Mouse (Mus musculus): Measurements from ENCODE around the gene Tnfsf11. TPM values are rescaled to one million over a fixed set of nuclear protein-coding genes. Genes with fewer than 3 reads are reported as not detected.

Tnfsf11 gene
- total RNA-seq, 1 experiment, result 2.9 TPM

DNA sequence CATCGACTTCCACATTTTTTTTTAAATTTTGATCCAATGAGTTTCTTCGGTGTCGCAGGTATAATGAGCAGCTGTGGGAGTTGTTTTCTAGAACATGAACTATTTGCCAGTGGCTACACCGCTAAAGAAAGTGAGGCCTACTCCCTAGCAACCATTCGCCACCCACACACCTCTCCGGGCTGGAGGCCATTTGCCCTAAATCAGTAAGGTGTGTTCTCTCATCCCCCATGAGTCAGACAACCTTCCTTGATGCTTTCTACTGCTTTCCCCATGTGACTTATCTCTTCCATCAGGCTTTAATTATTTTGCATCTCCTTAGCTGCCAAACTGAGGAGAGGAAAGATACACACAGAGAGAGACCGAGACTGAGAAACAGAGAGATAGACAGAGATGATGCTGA is 43.7 kb upstream of the Tnfsf11 start:
- DNase-seq (ENCODE audit: low read depth, low spot score), result no peak
- no peaks in the 10 kb centered on the region for H3K9me3 ChIP-seq (ENCODE audit: control insufficient read depth, insufficient read depth, low read depth, low read length)
- in situ Hi-C loops (cut with MboI; ENCODE audit: low sequenced_read_pairs in 2 of 2, unreplicated experiment in 2 of 2), result no loop called here
- TF ChIP-seq ZNF384 (IDR thresholded peaks at IDR 0.05; ENCODE audit: low read depth, low read length) (no peak), ZC3H11A (IDR thresholded peaks at IDR 0.05; ENCODE audit: borderline replicate concordance, low read depth, low read length) (no peak), HCFC1 (IDR thresholded peaks at IDR 0.05; ENCODE audit: borderline replicate concordance, insufficient read depth, low read length) (no peak), MAFK (IDR thresholded peaks at IDR 0.05; ENCODE audit: insufficient read depth, low read depth, low read length) (no peak), CHD2 (IDR thresholded peaks at IDR 0.05; ENCODE audit: low read depth, low read length) (no peak)
- no peak overlapping the region for H3K4me3 ChIP-seq (ENCODE audit: insufficient read depth in 1 of 2, low read depth in 1 of 2, low read length in 2 of 2, poor library complexity in 1 of 2, severe bottlenecking in 1 of 2)
- H3K27ac ChIP-seq (ENCODE audit: insufficient read depth, low read depth, low read length, poor library complexity, severe bottlenecking), result no peak overlapping the region
- H3K36me3 ChIP-seq (ENCODE audit: control insufficient read depth, insufficient read depth, low read length, poor library complexity, severe bottlenecking), result no peaks in the 10 kb centered on the region
- H3K9ac ChIP-seq (ENCODE audit: insufficient read depth, low read depth, low read length, poor library complexity, severe bottlenecking), result no peak overlapping the region
- H3K4me1 ChIP-seq (ENCODE audit: control insufficient read depth in 2 of 2, insufficient read depth in 2 of 2, low read length in 2 of 2, poor library complexity in 1 of 2), result no peaks in the 10 kb centered on the region

DNA sequence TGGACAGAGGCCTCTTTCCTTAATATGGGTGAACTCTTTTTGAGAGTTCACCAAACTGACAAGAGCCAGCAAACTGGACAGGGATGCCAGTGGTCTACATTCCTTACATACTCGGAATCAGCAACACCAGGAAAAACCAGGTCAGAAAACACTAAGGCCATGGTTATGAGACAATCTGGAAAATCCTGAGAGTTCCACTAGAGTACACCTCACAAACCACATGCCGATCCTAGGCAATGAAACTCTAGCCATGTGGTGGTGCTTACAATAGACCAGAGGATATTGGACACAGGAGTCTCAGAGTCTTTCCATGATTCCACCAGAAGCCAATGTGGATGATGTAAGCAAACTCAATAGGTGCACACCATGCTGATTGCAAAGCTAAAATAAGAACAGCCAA is 39.9 kb upstream of the Tnfsf11 start:
- no peak overlapping the region for H3K9ac ChIP-seq (ENCODE audit: insufficient read depth, low read depth, low read length, poor library complexity, severe bottlenecking)
- H3K4me3 ChIP-seq (ENCODE audit: insufficient read depth in 1 of 2, low read depth in 1 of 2, low read length in 2 of 2, poor library complexity in 1 of 2, severe bottlenecking in 1 of 2), result no peak overlapping the region
- no peak overlapping the region for H3K27ac ChIP-seq (ENCODE audit: insufficient read depth, low read depth, low read length, poor library complexity, severe bottlenecking)
- TF ChIP-seq ZNF384 (IDR thresholded peaks at IDR 0.05; ENCODE audit: low read depth, low read length) (no peak), ZC3H11A (IDR thresholded peaks at IDR 0.05; ENCODE audit: borderline replicate concordance, low read depth, low read length) (no peak), MAFK (IDR thresholded peaks at IDR 0.05; ENCODE audit: insufficient read depth, low read depth, low read length) (no peak), CHD2 (IDR thresholded peaks at IDR 0.05; ENCODE audit: low read depth, low read length) (no peak), HCFC1 (IDR thresholded peaks at IDR 0.05; ENCODE audit: borderline replicate concordance, insufficient read depth, low read length) (no peak)
- DNase-seq (ENCODE audit: low read depth, low spot score), result no peak
- H3K4me1 ChIP-seq (ENCODE audit: control insufficient read depth in 2 of 2, insufficient read depth in 2 of 2, low read length in 2 of 2, poor library complexity in 1 of 2), result no peaks in the 10 kb centered on the region
- in situ Hi-C loops (cut with MboI; ENCODE audit: low sequenced_read_pairs in 2 of 2, unreplicated experiment in 2 of 2), result no loop called here
- H3K9me3 ChIP-seq (ENCODE audit: control insufficient read depth, insufficient read depth, low read depth, low read length), result no peaks in the 10 kb centered on the region
- H3K36me3 ChIP-seq (ENCODE audit: control insufficient read depth, insufficient read depth, low read length, poor library complexity, severe bottlenecking), result no peaks in the 10 kb centered on the region

DNA sequence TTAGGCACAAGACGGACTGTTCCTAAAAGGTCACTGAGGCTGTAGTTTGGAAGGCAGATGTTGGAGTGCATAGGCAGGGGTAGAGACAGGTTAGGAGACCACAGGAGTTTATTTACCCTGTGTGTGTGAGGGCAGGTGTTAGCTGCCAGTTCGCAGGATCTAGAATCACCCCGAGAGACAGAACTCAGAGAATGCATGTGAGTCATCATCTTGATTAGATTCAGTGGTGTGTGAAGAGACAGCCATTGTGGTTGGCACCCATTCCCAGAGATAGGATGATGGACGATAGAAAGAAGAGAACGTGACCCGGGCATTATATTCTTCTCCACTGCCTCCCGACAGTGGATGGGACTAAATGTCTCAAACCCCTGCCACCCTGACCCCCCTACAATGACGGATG is 35.2 kb upstream of the Tnfsf11 start:
- H3K27ac ChIP-seq (ENCODE audit: insufficient read depth, low read depth, low read length, poor library complexity, severe bottlenecking), result no peak overlapping the region
- no peaks in the 10 kb centered on the region for H3K9me3 ChIP-seq (ENCODE audit: control insufficient read depth, insufficient read depth, low read depth, low read length)
- DNase-seq (ENCODE audit: low read depth, low spot score), result no peak
- H3K4me3 ChIP-seq (ENCODE audit: insufficient read depth in 1 of 2, low read depth in 1 of 2, low read length in 2 of 2, poor library complexity in 1 of 2, severe bottlenecking in 1 of 2), result no peak overlapping the region
- H3K4me1 ChIP-seq (ENCODE audit: control insufficient read depth in 2 of 2, insufficient read depth in 2 of 2, low read length in 2 of 2, poor library complexity in 1 of 2), result no peaks in the 10 kb centered on the region
- no peaks in the 10 kb centered on the region for H3K36me3 ChIP-seq (ENCODE audit: control insufficient read depth, insufficient read depth, low read length, poor library complexity, severe bottlenecking)
- no peak overlapping the region for H3K9ac ChIP-seq (ENCODE audit: insufficient read depth, low read depth, low read length, poor library complexity, severe bottlenecking)
- TF ChIP-seq ZNF384 (IDR thresholded peaks at IDR 0.05; ENCODE audit: low read depth, low read length) (no peak), HCFC1 (IDR thresholded peaks at IDR 0.05; ENCODE audit: borderline replicate concordance, insufficient read depth, low read length) (no peak), CHD2 (IDR thresholded peaks at IDR 0.05; ENCODE audit: low read depth, low read length) (no peak), ZC3H11A (IDR thresholded peaks at IDR 0.05; ENCODE audit: borderline replicate concordance, low read depth, low read length) (no peak), MAFK (IDR thresholded peaks at IDR 0.05; ENCODE audit: insufficient read depth, low read depth, low read length) (no peak)
- in situ Hi-C loops (cut with MboI; ENCODE audit: low sequenced_read_pairs in 2 of 2, unreplicated experiment in 2 of 2), result no loop called here

DNA sequence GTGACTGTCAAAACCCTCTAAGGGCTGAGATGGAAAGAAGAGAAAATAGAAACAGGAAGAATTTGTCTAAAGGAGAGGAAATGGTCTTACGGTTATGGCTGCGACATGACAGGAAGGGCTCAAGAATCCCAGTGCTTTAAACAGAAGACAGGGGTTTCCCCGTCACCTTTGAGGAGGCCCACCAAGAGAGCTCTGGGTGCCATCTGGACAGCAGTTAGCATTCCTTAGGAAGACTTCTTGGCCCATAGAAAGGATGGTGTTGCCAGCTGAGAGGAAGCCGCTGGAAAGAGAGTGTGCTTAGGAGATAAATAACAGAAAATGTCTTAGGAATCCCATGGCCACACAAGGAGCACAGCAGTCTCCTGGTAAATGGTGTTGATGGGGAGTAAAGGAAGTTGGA is 34.3 kb upstream of the Tnfsf11 start:
- TF ChIP-seq ZC3H11A (IDR thresholded peaks at IDR 0.05; ENCODE audit: borderline replicate concordance, low read depth, low read length), result no peak
- no peak for TF ChIP-seq CHD2 (IDR thresholded peaks at IDR 0.05; ENCODE audit: low read depth, low read length)
- no peak for TF ChIP-seq MAFK (IDR thresholded peaks at IDR 0.05; ENCODE audit: insufficient read depth, low read depth, low read length)
- no peaks in the 10 kb centered on the region for H3K36me3 ChIP-seq (ENCODE audit: control insufficient read depth, insufficient read depth, low read length, poor library complexity, severe bottlenecking)
- no peaks in the 10 kb centered on the region for H3K4me1 ChIP-seq (ENCODE audit: control insufficient read depth in 2 of 2, insufficient read depth in 2 of 2, low read length in 2 of 2, poor library complexity in 1 of 2)
- no peaks in the 10 kb centered on the region for H3K9me3 ChIP-seq (ENCODE audit: control insufficient read depth, insufficient read depth, low read depth, low read length)
- no peak overlapping the region for H3K9ac ChIP-seq (ENCODE audit: insufficient read depth, low read depth, low read length, poor library complexity, severe bottlenecking)
- DNase-seq (ENCODE audit: low read depth, low spot score), result no peak
- in situ Hi-C loops (cut with MboI; ENCODE audit: low sequenced_read_pairs in 2 of 2, unreplicated experiment in 2 of 2), result no loop called here
- no peak overlapping the region for H3K4me3 ChIP-seq (ENCODE audit: insufficient read depth in 1 of 2, low read depth in 1 of 2, low read length in 2 of 2, poor library complexity in 1 of 2, severe bottlenecking in 1 of 2)
- H3K27ac ChIP-seq (ENCODE audit: insufficient read depth, low read depth, low read length, poor library complexity, severe bottlenecking), result no peak overlapping the region

DNA sequence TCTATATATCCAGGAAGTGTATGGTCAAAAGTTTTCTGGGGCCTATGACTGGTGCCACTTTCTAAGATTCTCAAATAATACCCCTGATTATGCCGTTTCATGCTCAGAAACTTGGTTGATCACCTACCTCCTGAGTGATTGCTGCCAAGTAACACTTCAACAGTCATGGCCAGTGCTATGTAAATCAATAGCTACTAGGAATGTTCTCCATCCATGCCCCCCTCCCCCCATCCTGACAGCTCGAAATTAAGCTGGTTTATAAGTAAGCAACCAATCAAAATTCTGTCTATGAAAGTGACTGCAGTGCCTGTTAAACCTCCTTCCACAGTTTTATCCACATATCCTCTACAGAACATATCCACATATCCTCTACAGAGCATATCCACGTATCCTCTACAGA is 25.5 kb upstream of the Tnfsf11 start:
- H3K27ac ChIP-seq (ENCODE audit: insufficient read depth, low read depth, low read length, poor library complexity, severe bottlenecking), result no peak overlapping the region
- no peak overlapping the region for H3K9ac ChIP-seq (ENCODE audit: insufficient read depth, low read depth, low read length, poor library complexity, severe bottlenecking)
- in situ Hi-C loops (cut with MboI; ENCODE audit: low sequenced_read_pairs in 2 of 2, unreplicated experiment in 2 of 2), result no loop called here

More for the DNA sequence above, 25.5 kb upstream of the Tnfsf11 start:
- no peaks in the 10 kb centered on the region for H3K9me3 ChIP-seq (ENCODE audit: control insufficient read depth, insufficient read depth, low read depth, low read length)
- no peaks in the 10 kb centered on the region for H3K4me1 ChIP-seq (ENCODE audit: control insufficient read depth in 2 of 2, insufficient read depth in 2 of 2, low read length in 2 of 2, poor library complexity in 1 of 2)
- no peak for TF ChIP-seq ZNF384 (IDR thresholded peaks at IDR 0.05; ENCODE audit: low read depth, low read length)
- TF ChIP-seq ZC3H11A (IDR thresholded peaks at IDR 0.05; ENCODE audit: borderline replicate concordance, low read depth, low read length), result no peak
- TF ChIP-seq MAFK (IDR thresholded peaks at IDR 0.05; ENCODE audit: insufficient read depth, low read depth, low read length), result no peak
- no peak for TF ChIP-seq HCFC1 (IDR thresholded peaks at IDR 0.05; ENCODE audit: borderline replicate concordance, insufficient read depth, low read length)
- no peak for TF ChIP-seq CHD2 (IDR thresholded peaks at IDR 0.05; ENCODE audit: low read depth, low read length)
- H3K36me3 ChIP-seq (ENCODE audit: control insufficient read depth, insufficient read depth, low read length, poor library complexity, severe bottlenecking), result no peaks in the 10 kb centered on the region
- H3K4me3 ChIP-seq (ENCODE audit: insufficient read depth in 1 of 2, low read depth in 1 of 2, low read length in 2 of 2, poor library complexity in 1 of 2, severe bottlenecking in 1 of 2), result no peak overlapping the region
- DNase-seq (ENCODE audit: low read depth, low spot score), result no peak
